Mouse (Mus musculus): ENCODE results near the gene Col15a1.

- TF ChIP-seq CTCF (IDR thresholded peaks at IDR 0.05; ENCODE audit: low read depth) (no peak), EP300 (optimal IDR thresholded peaks at IDR 0.05) (no peak)
Observed at GRCm38 (mm10) chr4:47354304-47354703, 146.3 kb downstream of the Col15a1 start.
